Mouse (Mus musculus) midbrain, postnatal 0 days (tissue): ENCODE measurements around the gene Cplx1. TPM values are rescaled to one million over a fixed set of nuclear protein-coding genes. Genes with fewer than 3 reads are reported as not detected.

Experiments used
- ATAC-seq: fragments of 200-750 bp; cut with Nextera tagmentation; 2 replicates; pipeline ENCODE4 v1.8.0; 2017; ENCODE audit warnings: moderate number of reproducible peaks, mild to moderate bottlenecking, moderate TSS enrichment, moderate library complexity; ENCODE audit not compliant: low FRiP score
- DNase-seq: peaks from one replicate; pipeline ENCODE4 v3.0.0-alpha.2; 2015; ENCODE audit warnings: low spot score
- H3K27ac ChIP-seq: fragments of 300-500 bp; sonication (generic); 2 replicates; pipeline ENCODE4 v1.5.1; 2014; ENCODE audit warnings: low read depth, mild to moderate bottlenecking, low read length, mixed read lengths
- H3K27me3 ChIP-seq: fragments of 300-500 bp; sonication (generic); 2 replicates; pipeline ENCODE4 v1.6.1; 2014; ENCODE audit warnings: low read length, control low read depth, mixed read lengths; ENCODE audit not compliant: insufficient read depth
- H3K36me3 ChIP-seq: fragments of 300-500 bp; sonication (generic); 2 replicates; pipeline ENCODE4 v1.6.1; 2014; ENCODE audit warnings: low read length, control low read depth, mixed read lengths; ENCODE audit not compliant: insufficient read depth
- H3K4me1 ChIP-seq: fragments of 300-500 bp; sonication (generic); 2 replicates; pipeline ENCODE4 v1.6.1; 2014; ENCODE audit warnings: mild to moderate bottlenecking, control low read depth, antibody characterized with exemption, low read length, mixed read lengths; ENCODE audit not compliant: insufficient read depth
- H3K4me2 ChIP-seq: fragments of 300-500 bp; sonication (generic); 2 replicates; pipeline ENCODE4 v1.6.1; 2014; ENCODE audit warnings: low read depth, mild to moderate bottlenecking, low read length, mixed read lengths; ENCODE audit not compliant: poor library complexity, severe bottlenecking
- H3K4me3 ChIP-seq: fragments of 300-500 bp; sonication (generic); 2 replicates; pipeline ENCODE4 v1.5.1; 2014; ENCODE audit warnings: low read depth, mild to moderate bottlenecking, low read length, moderate library complexity
- H3K9ac ChIP-seq: fragments of 300-500 bp; sonication (generic); replicated peaks from 2 replicates; pipeline ENCODE4 v1.6.1; 2014; ENCODE audit warnings: mild to moderate bottlenecking, low read length, moderate library complexity, mixed read lengths; ENCODE audit not compliant: poor library complexity, severe bottlenecking
- H3K9me3 ChIP-seq: fragments of 300-500 bp; sonication (generic); 2 replicates; pipeline ENCODE4 v1.6.1; 2016; ENCODE audit warnings: low read length, control low read depth
- CTCF ChIP-seq: IDR thresholded peaks from 2 replicates; pipeline ENCODE4 v1.5.1; 2016; ENCODE audit warnings: antibody characterized with exemption, mild to moderate bottlenecking
- WGBS: fragments of 180-500 bp; shearing (Covaris S2); extraction: QIAGEN DNeasy Blood & Tissue Kit; methylation state at CpG from one replicate; pipeline ENCODE4 v1.1.7; 2014; 5-methylcytosine and 5-hydroxymethylcytosine counted together
- polyA plus RNA-seq: library from polyadenylated mRNA; unstranded; fragments of >200 nt; fragmentation: Nextera tagmentation; extraction: Ambion mirVana; gene quantifications from 2 replicates; pipeline ENCODE4 v1.2.1, GENCODE M21; 2015
- total RNA-seq: library from RNA; depleted of rRNA; stranded (reverse); fragments of >200 nt; gene quantifications from 2 replicates; pipeline ENCODE4 v1.2.3, GENCODE M21; 2014

Gene Cplx1
- total and polyA plus RNA-seq, 2 experiments from 2014 or later = 66.4 to 97.4 TPM

DNA sequence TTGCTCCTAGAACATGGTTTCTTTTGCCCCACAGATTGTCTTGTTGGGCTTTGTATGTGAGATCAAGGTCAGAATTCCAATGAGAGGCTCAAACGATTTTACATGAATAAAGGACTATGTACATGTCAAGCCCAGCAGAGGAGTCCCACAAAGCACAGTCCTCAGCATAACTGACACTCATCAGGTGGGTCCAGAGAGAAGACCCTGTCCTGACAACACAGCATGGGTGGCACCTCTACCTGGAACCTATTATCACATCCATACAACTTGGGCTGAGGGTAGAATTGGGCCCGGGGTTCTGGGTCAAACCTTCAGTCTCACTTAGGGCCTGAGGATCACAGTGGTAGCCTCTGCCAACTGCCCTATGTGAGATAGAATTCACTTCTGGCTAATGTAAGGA is 15.6 kb upstream of the Cplx1 start:
- WGBS = 96% methylated on average over 2 of the region's 2 CpGs
- Histone ChIP-seq H3K27ac (no peak overlapping the region), H3K27me3 (no peaks in the 10 kb centered on the region), H3K9me3 (no peaks in the 10 kb centered on the region), H3K36me3 (peaks cover 34% of the 10 kb centered on the region), H3K4me1 (no peaks in the 10 kb centered on the region), H3K4me3 (no peak overlapping the region), H3K9ac (no peak overlapping the region), H3K4me2 (no peak overlapping the region)
- TF ChIP-seq CTCF = no peak
- ATAC-seq (no peak), DNase-seq (no peak)

DNA sequence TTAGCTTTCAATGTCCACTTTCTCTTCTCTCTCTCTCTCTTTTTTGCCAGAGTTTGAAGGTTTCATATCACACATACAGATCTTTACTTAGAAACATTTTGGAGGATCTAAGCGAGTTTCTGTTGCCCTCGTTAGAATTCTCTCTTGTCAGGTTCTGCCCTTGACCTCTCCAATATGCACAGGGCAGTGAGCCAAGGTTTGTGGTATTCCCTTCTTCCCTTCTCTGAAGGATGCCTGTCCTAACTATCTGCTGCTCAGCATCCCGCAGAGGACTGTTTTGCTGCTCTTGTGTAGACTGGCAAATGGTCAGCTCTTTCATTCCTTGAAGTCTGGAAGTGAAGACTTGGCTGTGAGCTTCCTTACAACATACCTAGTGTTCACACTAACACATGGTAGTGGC is 14.5 kb upstream of the Cplx1 start:
- TF ChIP-seq CTCF = no peak
- no peak for ATAC-seq
- Histone ChIP-seq H3K27me3 (no peaks in the 10 kb centered on the region), H3K27ac (no peak overlapping the region), H3K9me3 (no peaks in the 10 kb centered on the region), H3K9ac (no peak overlapping the region), H3K36me3 (peaks cover 24% of the 10 kb centered on the region), H3K4me3 (no peak overlapping the region), H3K4me1 (no peaks in the 10 kb centered on the region), H3K4me2 (no peak overlapping the region)
- 90% methylated on average over 3 of the region's 3 CpGs for WGBS
- DNase-seq = no peak

DNA sequence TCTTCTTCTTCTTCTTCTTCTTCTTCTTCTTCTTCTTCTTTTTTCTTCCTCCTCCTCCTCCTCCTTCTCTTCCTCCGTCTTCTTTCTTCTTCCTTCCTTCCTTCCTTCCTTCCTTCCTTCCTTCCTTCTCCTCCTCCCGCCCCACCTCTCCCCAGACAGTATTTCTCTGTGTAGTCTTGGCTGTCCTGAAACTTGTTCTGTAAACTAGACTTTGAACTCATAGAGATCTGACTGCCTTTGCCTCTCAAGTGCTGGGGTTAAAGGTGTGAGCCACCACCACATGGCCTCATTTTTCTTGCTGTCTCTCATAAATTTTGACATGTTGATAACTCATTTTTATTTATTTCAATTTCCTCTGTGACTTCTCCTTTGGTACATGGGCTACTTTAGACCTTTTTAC is 12.7 kb upstream of the Cplx1 start:
- Histone ChIP-seq H3K9ac (no peak overlapping the region), H3K27ac (no peak overlapping the region), H3K9me3 (no peaks in the 10 kb centered on the region), H3K4me3 (no peak overlapping the region), H3K27me3 (no peaks in the 10 kb centered on the region), H3K4me1 (no peaks in the 10 kb centered on the region), H3K36me3 (peaks cover 6% of the 10 kb centered on the region), H3K4me2 (no peak overlapping the region)
- no peak for TF ChIP-seq CTCF
- DNase-seq (no peak), ATAC-seq (no peak)
- WGBS = 93% methylated on average over 2 of the region's 2 CpGs

DNA sequence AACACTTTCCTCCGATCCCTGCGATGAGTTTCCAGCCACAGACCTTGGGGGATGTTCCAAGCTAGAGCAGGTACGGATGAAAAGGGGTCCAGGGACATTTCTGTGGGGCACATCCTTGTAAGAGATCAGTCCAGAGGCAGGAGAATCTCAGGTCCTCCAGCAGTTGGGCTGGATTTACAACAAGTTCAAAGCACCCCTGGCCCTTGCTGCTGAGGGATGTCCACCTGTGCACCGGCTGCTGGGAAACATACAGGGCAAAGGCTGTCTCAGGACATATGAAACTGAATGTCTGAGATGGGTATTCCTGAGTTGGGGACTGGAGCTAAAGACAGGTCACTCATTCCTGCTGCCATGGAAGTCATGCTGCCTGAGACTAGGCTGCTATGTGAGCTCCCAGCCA is 7.2 kb upstream of the Cplx1 start:
- DNase-seq (no peak), ATAC-seq (no peak)
- no peak for TF ChIP-seq CTCF
- Histone ChIP-seq H3K9ac (no peak overlapping the region), H3K4me1 (no peaks in the 10 kb centered on the region), H3K4me3 (no peak overlapping the region), H3K4me2 (no peak overlapping the region), H3K27me3 (no peaks in the 10 kb centered on the region), H3K36me3 (no peaks in the 10 kb centered on the region), H3K27ac (no peak overlapping the region), H3K9me3 (no peaks in the 10 kb centered on the region)
- WGBS = 79% methylated on average over 4 of the region's 4 CpGs

DNA sequence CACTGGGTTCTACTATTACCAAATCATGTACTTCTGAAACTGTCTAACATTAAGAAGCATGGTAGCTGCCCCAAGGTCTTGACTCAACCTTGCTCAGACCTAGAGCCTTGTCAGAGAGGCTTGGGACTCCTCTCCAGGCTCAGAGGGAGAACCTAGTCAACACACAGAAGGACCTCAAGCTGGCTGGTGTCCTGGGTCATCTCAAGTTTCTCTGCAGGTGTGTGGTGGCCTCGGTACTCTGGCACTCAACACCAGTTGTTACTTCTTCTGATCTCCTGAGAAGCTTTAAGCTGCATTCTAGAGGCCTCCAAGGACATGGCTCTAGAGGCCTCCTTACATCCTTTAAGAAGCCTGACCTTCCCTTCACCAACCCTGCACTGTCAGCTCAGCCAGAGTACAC is 4.2 kb upstream of the Cplx1 start:
- 75% methylated on average over 1 of the region's 1 CpGs for WGBS

DNA sequence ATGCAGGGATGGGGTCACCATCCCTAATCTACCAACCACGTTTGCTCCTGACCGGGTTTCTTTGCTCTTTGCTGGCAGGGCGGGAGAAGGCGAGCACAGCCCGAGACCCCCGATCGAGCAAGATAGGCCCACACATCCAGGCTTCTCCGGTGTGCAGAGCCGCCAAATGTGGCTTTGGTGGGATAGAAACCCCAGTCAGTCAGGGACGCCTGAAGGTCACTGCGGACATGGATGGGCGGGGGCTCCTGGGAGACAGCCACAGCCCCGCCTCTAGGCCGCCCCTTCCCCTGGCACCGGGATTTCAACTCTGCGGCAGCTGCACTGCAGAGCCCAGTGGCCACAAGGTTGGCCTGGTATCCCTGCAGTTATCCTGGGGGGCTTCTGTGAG is 377 bp upstream of the Cplx1 start:
- Histone ChIP-seq H3K27me3 (no peaks in the 10 kb centered on the region), H3K27ac (peak overlapping the region; percentile 87), H3K4me1 (peaks cover 3% of the 10 kb centered on the region; the same call in 1 of the 2 replicates), H3K36me3 (0 out of 2 replicates have a peak, but pooled peaks cover 3% of the 10 kb centered on the region), H3K9me3 (no peaks in the 10 kb centered on the region), H3K9ac (peak overlapping the region; percentile 83), H3K4me3 (peak overlapping the region; percentile 63), H3K4me2 (peak overlapping the region; percentile 75)
- no peak for TF ChIP-seq CTCF
- peak; percentile 71 for ATAC-seq
- 0% methylated on average over 16 of the region's 16 CpGs for WGBS
- DNase-seq = peak; percentile 48

More for the DNA sequence above, 4.2 kb upstream of the Cplx1 start:
- Histone ChIP-seq H3K36me3 (no peaks in the 10 kb centered on the region), H3K4me3 (no peak overlapping the region), H3K27me3 (no peaks in the 10 kb centered on the region), H3K9ac (no peak overlapping the region), H3K9me3 (no peaks in the 10 kb centered on the region), H3K27ac (no peak overlapping the region), H3K4me2 (no peak overlapping the region), H3K4me1 (no peaks in the 10 kb centered on the region; the same call in 1 of the 2 replicates)
- DNase-seq = no peak
- no peak for ATAC-seq
- TF ChIP-seq CTCF = no peak
